Mouse (Mus musculus): ENCODE measurements around the gene Sept7.

DNA sequence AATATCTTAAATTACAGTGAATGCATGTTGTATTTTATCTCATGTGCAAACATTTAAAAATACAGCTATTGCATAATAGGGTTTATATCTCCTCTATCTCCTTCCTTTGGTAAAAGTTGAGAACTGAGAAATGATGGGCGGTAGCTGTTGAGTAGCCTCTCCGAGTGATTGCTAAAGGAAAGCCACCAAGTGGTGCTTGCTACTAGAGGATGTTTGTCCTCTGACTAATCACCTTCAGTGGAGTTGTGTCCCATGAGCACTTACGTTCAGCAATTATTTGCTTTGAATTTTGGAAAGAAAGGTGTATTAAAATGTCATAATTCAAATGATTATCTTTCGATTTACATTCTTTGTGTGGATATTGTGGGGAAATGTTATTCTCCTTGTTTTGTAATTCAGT is 13.6 kb downstream of the Sept7 start:
- TF ChIP-seq CTCF (IDR thresholded peaks at IDR 0.05; ENCODE audit: control insufficient read depth, insufficient read depth, insufficient replicate concordance, low read depth, low read length) (no peak), POLR2A (IDR thresholded peaks at IDR 0.05; ENCODE audit: control insufficient read depth, low read depth, low read length) (no peak)

All from testis, adult 2 months (tissue).